ENCODE assay signal across 7 mouse cellular contexts in the genomic region with DNA sequence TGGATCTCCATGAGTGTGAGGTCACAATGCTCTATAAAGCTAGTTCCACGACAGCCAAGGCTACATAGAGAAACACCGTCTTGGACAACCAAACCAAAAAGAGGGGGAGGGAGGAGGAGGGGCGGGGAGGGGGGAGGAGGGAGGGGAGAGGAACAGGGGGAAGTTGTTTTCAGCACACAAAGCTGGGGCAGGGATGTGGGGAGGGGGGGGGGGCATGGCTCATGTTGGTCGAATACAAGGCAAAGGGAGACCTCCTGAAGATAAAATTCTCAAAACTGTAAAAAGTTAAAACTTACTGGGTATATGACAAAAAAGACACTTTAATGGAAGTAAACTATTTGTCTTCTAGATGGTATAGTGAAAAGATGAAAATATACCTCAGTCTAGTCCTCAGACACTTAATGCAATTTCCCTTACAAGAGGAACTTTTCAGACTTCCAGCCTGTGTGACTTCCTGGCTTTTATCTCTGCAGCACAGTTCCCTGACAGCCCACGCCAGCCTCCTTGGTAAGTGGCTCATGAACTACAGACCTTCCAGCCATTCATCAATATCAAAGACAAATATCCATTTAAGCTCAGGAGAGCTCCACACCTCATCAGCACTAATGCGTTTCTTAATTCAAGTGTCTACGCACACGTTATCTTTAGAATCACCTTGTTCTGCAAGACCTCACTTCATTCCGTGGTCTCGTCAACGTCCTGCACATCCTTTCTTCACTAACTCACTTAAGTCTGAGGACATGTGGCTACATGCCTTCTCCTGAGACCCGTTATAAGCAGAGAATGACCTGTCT. TPM values are rescaled to one million over a fixed set of nuclear protein-coding genes. Genes with fewer than 3 reads are reported as not detected.
DNase-seq lines count a peak whose midpoint lies in the region; ATAC-seq and TF ChIP-seq lines count a peak whose summit lies in the region.

No protein-coding gene starts in this region.

- no peak overlapping the region for H3K9ac ChIP-seq in kidney, embryonic 14.5 days (ENCODE audit: low read depth, low read length)
- H3K9ac ChIP-seq in intestine, postnatal 0 days (ENCODE audit: low read depth, low read length) = no peak overlapping the region
- H3K9ac ChIP-seq in stomach, embryonic 16.5 days (ENCODE audit: low read length) = peak overlapping the region; percentile 23; the same call in 1 of the 2 replicates

- 40% methylated on average over 12 of the region's 12 CpGs for WGBS in kidney, embryonic 14.5 days
- WGBS in intestine, postnatal 0 days = 64% methylated on average over 12 of the region's 12 CpGs
- 34% methylated on average over 12 of the region's 12 CpGs for WGBS in stomach, embryonic 16.5 days

- peak overlapping the region; percentile 85; the same call in 1 of the 2 replicates for H3K4me2 ChIP-seq in kidney, embryonic 14.5 days (replicated peaks; ENCODE audit: low read depth, low read length)
- H3K4me2 ChIP-seq in intestine, postnatal 0 days (replicated peaks; ENCODE audit: low read depth) = peak overlapping the region; percentile 78
- peak overlapping the region; percentile 67 for H3K4me2 ChIP-seq in stomach, embryonic 16.5 days (ENCODE audit: low read depth, low read length)

- no peak overlapping the region for H3K27ac ChIP-seq in kidney, embryonic 14.5 days (ENCODE audit: low read depth, low read length)
- no peak overlapping the region for H3K27ac ChIP-seq in intestine, postnatal 0 days (ENCODE audit: low read depth, low read length)
- peak overlapping the region; percentile 9; the same call in 1 of the 2 replicates for H3K27ac ChIP-seq in stomach, embryonic 16.5 days (ENCODE audit: low read length)

- ATAC-seq in kidney, embryonic 14.5 days (ENCODE audit: low FRiP score, low TSS enrichment) = no peak
- ATAC-seq in G1E (ENCODE audit: extremely low read depth, insufficient number of reproducible peaks, low FRiP score, poor library complexity, severe bottlenecking) = peak; percentile 42
- peak; percentile 28 for ATAC-seq in common myeloid progenitor, adult 5-6 weeks (replicated peaks; ENCODE audit: low read depth, poor library complexity, severe bottlenecking)
- no peak for ATAC-seq in intestine, postnatal 0 days
- no peak for ATAC-seq in stomach, embryonic 16.5 days (ENCODE audit: insufficient read depth, low FRiP score)

- no peak for TF ChIP-seq CTCF in G1E (IDR thresholded peaks at IDR 0.05; ENCODE audit: low read depth, low read length)
- no peak for TF ChIP-seq CTCF in intestine, postnatal 0 days (IDR thresholded peaks at IDR 0.05; ENCODE audit: low read depth)

- H3K4me3 ChIP-seq in kidney, embryonic 14.5 days (ENCODE audit: low read length) = peak overlapping the region; percentile 61; the same call in 1 of the 2 replicates
- peak overlapping the region; percentile 85 for H3K4me3 ChIP-seq in G1E (ENCODE audit: low read depth, low read length)
- H3K4me3 ChIP-seq in intestine, postnatal 0 days (ENCODE audit: low read depth, low read length) = peak overlapping the region; percentile 70; the same call in 1 of the 2 replicates
- peak overlapping the region; percentile 75 for H3K4me3 ChIP-seq in stomach, embryonic 16.5 days (replicated peaks; ENCODE audit: low read length)

- H3K36me3 ChIP-seq in kidney, embryonic 14.5 days (ENCODE audit: control insufficient read depth, insufficient read depth, low read length) = no peaks in the 10 kb centered on the region
- H3K36me3 ChIP-seq in G1E (replicated peaks) = peaks cover 44% of the 10 kb centered on the region
- no peaks in the 10 kb centered on the region for H3K36me3 ChIP-seq in intestine, postnatal 0 days (ENCODE audit: control insufficient read depth, insufficient read depth)
- peaks cover 5% of the 10 kb centered on the region; the same call in 1 of the 2 replicates for H3K36me3 ChIP-seq in stomach, embryonic 16.5 days (ENCODE audit: control insufficient read depth, insufficient read depth, low read length)

- peaks cover 7% of the 10 kb centered on the region for H3K4me1 ChIP-seq in kidney, embryonic 14.5 days (ENCODE audit: control insufficient read depth, insufficient read depth, low read length)
- H3K4me1 ChIP-seq in G1E (ENCODE audit: insufficient read depth, low read depth, low read length) = peaks cover 56% of the 10 kb centered on the region
- no peaks in the 10 kb centered on the region; the same call in 1 of the 2 replicates for H3K4me1 ChIP-seq in intestine, postnatal 0 days (replicated peaks; ENCODE audit: control insufficient read depth, insufficient read depth, low read length)
- H3K4me1 ChIP-seq in stomach, embryonic 16.5 days (ENCODE audit: control insufficient read depth, insufficient read depth, low read length) = peaks cover 10% of the 10 kb centered on the region

- H3K9me3 ChIP-seq in kidney, embryonic 14.5 days (ENCODE audit: control insufficient read depth, low read length) = no peaks in the 10 kb centered on the region
- H3K9me3 ChIP-seq in G1E (replicated peaks) = peaks cover 5% of the 10 kb centered on the region; the same call in 1 of the 2 replicates
- H3K9me3 ChIP-seq in intestine, postnatal 0 days (ENCODE audit: control insufficient read depth) = no peaks in the 10 kb centered on the region
- H3K9me3 ChIP-seq in stomach, embryonic 16.5 days (replicated peaks; ENCODE audit: control insufficient read depth, low read length) = no peaks in the 10 kb centered on the region

- no peak for DNase-seq in kidney, adult 11 months
- peak; percentile 37 for DNase-seq in G1E (ENCODE audit: low spot score)
- DNase-seq in left cerebral cortex, adult 9 months (ENCODE audit: low spot score in 2 of 2) = no peak

- no peaks in the 10 kb centered on the region for H3K27me3 ChIP-seq in kidney, embryonic 14.5 days (ENCODE audit: control insufficient read depth, insufficient read depth, low read length)
- H3K27me3 ChIP-seq in G1E (ENCODE audit: insufficient read depth, low read length) = no peaks in the 10 kb centered on the region
- H3K27me3 ChIP-seq in intestine, postnatal 0 days (replicated peaks; ENCODE audit: control insufficient read depth, insufficient read depth, low read length) = no peaks in the 10 kb centered on the region
- H3K27me3 ChIP-seq in stomach, embryonic 16.5 days (ENCODE audit: control insufficient read depth, insufficient read depth, low read length) = no peaks in the 10 kb centered on the region

RNA-seq across cellular contexts. Expression of a gene that starts 1.4 kb away (rescaled TPM):
- 8.3 and 12.9 TPM in 2 replicates for polyA plus RNA-seq in kidney, embryonic 14.5 days (2014; fragmentation: Nextera tagmentation; extraction: Ambion mirVana)
- total RNA-seq in G1E (2014; fragmentation: Nextera tagmentation) (67.7 and 81.7 TPM in 2 replicates), G1E (2017) (27.8 and 32.0 TPM in 2 replicates)
- polyA plus RNA-seq in G1E (2012) = 13.2 and 13.3 TPM in 2 replicates
- 45.1 and 45.4 TPM in 2 replicates for total RNA-seq in common myeloid progenitor, adult 5-6 weeks (2017)
- polyA plus RNA-seq in intestine, postnatal 0 days (2015; fragmentation: Nextera tagmentation; extraction: Ambion mirVana) = 5.1 and 5.5 TPM in 2 replicates
- polyA plus RNA-seq in stomach, embryonic 16.5 days (2015; fragmentation: Nextera tagmentation; extraction: Ambion mirVana) = 15.1 and 16.5 TPM in 2 replicates

RNA-seq across cellular contexts. Expression of a gene that starts 39.8 kb away (rescaled TPM):
- polyA plus RNA-seq in kidney, embryonic 14.5 days (2014; fragmentation: Nextera tagmentation; extraction: Ambion mirVana) = 13.8 and 17.7 TPM in 2 replicates
- 5.8 and 7.7 TPM in 2 replicates for total RNA-seq in G1E (2014; fragmentation: Nextera tagmentation)
- 16.6 and 17.5 TPM in 2 replicates for total RNA-seq in G1E (2017)
- polyA plus RNA-seq in G1E (2012) = 0.42 and 0.51 TPM in 2 replicates
- total RNA-seq in common myeloid progenitor, adult 5-6 weeks (2017) = 63.2 and 77.3 TPM in 2 replicates
- polyA plus RNA-seq in intestine, postnatal 0 days (2015; fragmentation: Nextera tagmentation; extraction: Ambion mirVana) = 84.6 and 86.7 TPM in 2 replicates
- 18.7 and 22.4 TPM in 2 replicates for polyA plus RNA-seq in stomach, embryonic 16.5 days (2015; fragmentation: Nextera tagmentation; extraction: Ambion mirVana)

Comparison
In these comparisons a context has a peak if more than half of its experiments do, and no peak if none do; other contexts are left out.
1. ATAC-seq: peak in G1E (single experiment) and common myeloid progenitor, adult 5-6 weeks (single experiment); none in kidney, embryonic 14.5 days (single experiment), intestine, postnatal 0 days (single experiment) and stomach, embryonic 16.5 days (single experiment).
2. Peak in every context shown above with its lines, with median percentiles within 50 percentile points of each other: H3K4me2 ChIP-seq and H3K4me3 ChIP-seq.